Mouse (Mus musculus): Measurements from ENCODE around the gene Dupd1.

Gene Dupd1

GRCm38 (mm10) chr14:21722021-21722698, 7.8 kb upstream of the Dupd1 start:
- DNase-seq (ENCODE audit: low read depth, low spot score) = no peak

DNA sequence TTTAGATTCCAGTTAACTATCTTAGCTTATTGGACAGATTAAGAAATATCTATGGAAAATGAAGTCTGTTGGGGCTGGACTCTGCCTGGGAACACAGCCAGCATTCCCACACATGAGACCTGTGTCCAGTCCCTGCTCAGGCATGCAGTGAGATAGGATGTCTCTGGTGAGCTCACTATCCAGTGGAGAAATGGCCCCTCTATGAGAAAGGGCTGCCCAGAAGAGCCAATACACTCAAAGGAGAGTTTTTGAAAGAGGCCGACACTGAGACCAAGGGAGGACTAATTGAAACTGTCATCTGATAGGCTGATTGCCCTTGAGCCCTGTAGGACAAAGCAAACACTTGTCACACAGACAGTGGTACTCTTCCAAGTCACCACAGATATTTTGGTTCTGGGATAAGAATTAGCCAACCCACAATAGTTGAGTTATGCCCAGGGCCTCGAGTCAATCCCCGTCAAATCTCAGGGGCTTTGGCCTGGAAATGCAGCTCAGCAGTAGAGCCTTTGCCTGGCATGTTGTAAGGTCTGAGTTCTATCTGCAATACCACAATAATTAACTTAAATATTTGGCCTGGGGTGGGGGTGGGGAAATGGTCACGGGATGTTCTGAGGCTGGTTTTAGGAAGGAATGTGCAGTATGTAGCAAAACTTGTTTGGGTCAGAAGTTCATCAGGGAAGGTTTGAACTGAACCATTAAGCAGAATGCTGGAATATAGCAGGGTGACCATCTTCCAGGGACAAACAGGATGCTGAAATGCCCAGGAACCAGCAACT, 6.2 kb upstream of the Dupd1 start:
- no peak for DNase-seq (ENCODE audit: low read depth, low spot score)

DNA sequence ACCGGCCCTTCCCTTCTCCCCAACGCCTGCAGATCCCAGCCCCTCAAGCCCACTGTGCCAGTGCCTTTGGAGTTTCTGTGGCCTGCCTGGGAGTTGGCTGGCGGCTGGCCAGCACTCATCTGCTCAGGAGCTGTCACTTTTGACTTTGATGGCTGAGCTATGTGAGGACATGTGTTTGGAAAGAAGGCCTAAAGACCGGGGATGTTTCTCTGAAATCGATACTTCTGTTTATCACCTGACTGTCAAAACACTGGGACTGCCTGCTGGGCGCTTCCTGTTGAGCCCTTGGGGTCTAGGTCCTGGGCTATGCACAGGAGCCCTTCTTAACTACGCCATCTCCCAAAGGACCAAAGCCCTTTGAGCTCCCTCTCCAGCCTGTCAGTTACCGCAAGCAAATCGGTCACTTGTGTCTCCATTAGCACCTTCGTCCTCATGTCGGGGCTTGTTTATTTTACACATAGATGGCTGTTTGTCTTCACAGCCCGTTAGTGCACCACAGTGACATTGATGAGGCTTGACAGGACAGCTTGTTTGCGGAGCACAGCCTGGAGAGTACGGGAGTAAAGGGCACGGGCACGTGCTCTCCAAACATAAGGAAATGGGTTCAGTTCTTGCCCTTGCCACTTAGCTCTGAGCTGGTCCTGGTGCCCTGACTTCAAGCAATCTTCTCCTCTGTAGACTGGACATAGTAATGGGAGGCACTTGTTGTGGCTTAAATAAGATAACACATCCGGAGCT, 5.4 kb upstream of the Dupd1 start:
- DNase-seq (ENCODE audit: low read depth, low spot score) = no peak

GRCm38 (mm10) chr14:21711231-21711630, 3.1 kb downstream of the Dupd1 start:
- DNase-seq (ENCODE audit: low read depth, low spot score) = no peak

DNA sequence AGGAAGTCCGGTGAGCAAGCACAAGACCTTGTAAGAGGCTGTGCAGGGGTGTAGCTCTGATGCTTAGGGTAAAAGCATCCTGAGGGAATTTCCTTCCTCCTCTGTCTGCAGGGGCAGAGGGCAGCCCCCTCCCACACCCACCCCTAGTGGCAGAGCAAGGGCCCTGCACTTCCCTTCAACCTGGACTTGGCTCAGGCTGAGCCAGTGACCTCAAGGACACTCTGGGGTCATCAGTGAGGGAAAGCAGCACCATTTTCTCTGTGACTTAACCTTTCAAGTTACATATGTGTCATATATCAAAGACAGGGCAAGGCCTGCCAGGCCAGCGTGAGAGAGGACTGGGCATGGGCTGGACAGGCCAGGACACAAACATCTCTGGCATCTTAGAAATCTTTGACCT, 4.8 kb downstream of the Dupd1 start:
- no peak for DNase-seq (ENCODE audit: low read depth, low spot score)

DNA sequence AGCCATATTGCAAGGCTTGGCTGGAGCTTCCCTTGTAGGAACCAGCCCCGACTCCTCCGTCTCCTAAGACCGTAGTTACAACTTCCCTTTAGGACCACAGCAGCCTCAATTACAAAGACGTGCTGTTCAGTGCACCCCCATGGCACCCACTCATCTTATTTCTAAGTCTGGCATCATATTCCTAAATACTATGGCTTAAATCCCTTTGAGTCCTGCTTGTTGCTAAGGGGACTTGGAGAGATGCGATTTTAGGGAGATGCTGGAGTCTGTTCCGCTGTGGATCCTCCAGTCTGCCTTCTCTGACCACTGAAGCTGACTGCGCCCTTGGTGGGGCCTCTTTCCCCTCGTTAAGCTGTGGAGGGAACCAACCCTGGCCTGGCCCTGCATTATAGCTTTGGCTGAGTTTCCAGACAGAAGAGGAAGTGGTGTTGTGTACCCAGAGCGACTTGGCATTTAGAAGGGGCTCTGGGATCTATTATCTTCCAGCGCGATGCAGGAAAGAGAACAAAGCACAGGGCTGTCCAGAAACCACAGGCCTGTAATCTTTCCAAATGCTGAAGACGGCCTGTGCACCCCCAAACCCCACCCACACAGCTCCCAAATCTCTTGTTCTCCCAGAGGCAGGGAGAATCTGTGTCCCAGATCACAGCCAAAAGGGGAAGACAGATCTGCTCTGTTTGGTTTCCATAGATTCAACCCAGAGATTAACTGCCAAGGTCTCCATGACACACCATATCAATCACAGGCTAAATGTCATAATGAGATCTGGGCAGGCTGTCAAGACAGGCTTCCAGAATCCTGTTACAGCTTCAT, 7.4 kb downstream of the Dupd1 start:
- no peak for DNase-seq (ENCODE audit: low read depth, low spot score)

- DNase-seq (ENCODE audit: low read depth, low spot score) = no peak
Measured at GRCm38 (mm10) chr14:21705462-21705861, 8.9 kb downstream of the Dupd1 start.

DNA sequence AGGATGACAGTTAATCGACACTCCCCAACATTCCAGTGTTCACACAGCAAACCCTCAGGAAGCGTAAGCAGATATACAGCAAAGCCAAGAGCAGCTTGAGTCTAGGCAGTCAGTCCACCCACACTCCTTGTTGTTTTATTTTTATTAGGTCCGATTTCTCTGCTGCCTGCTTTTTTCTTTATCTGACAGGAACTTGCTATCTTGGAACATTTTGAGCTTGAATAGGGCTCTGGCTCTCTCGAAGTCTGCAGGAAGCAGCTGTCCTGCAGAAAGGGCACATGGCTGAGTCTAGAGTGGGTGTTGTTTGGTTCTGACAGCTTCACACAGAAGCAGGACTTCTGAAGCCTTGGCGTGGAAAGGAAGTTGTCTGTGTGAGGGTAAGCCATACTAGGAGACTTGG, 11.1 kb downstream of the Dupd1 start:
- DNase-seq (ENCODE audit: low read depth, low spot score) = no peak

- DNase-seq (ENCODE audit: low read depth, low spot score) = no peak
Measured at GRCm38 (mm10) chr14:21702691-21703090, 11.7 kb downstream of the Dupd1 start.

- no peak for DNase-seq (ENCODE audit: low read depth, low spot score)
Measured at GRCm38 (mm10) chr14:21696186-21696830, 18.1 kb downstream of the Dupd1 start.

- no peak for DNase-seq (ENCODE audit: low read depth, low spot score)
Measured at GRCm38 (mm10) chr14:21695020-21695419, 19.4 kb downstream of the Dupd1 start.

DNA sequence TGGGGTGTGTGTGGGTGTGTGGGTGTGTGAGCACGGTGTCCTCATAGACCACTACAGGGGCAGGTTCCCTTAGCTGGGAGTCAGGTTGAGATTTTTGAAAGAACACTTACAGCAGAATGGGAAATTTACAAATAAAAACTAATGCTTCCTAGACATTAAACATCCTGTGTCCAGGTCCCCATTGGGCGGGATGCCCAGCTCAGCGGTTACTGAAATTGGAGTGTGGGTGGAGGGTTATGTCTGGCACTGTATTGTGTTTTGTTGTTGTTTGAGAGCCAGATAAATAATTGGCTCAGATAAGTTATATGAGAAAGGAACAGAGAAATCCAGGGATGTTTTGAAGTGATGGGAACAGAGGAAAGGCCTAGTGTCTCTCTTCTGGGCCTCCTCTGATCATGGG, 23.3 kb downstream of the Dupd1 start:
- DNase-seq (ENCODE audit: low read depth, low spot score) = no peak

- DNase-seq (ENCODE audit: low read depth, low spot score) = no peak
Measured at GRCm38 (mm10) chr14:21686376-21687279, 27.7 kb downstream of the Dupd1 start.

DNA sequence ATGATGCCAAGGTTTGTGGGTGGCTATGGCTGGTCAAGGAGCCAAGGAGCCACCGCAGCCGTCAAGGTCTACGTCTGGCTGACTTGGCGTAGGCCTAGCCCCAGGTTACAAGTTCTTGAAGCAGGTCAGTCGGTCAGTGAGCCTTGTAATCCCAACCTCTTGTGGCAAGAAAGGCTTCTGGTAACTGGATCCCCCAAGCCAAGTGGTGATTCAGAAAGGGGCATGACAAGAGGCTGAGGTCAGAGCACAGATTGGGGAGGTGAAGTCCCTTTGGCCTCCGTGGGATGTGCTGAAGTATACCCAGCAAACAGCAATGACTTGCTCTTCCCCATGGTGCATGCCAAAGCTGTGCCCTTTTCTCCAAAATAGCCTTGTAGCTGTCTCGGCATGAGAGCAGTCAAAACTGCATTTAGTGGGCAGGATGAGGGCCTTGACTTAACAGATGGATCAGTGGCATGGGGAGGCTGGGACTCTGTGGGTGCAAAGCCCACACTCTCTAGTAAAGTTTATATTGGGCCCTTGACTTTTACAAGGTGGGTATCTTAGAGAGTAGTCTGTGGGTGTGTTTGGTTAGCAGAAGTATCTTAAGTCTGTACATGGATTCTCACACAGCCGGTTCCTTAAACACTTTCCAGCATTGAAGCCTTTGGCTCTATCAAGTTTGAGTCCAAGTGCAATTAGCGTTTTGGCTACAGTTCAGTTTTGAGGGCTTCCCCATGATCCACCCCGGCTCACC, 28.8 kb downstream of the Dupd1 start:
- DNase-seq (ENCODE audit: low read depth, low spot score) = no peak

DNA sequence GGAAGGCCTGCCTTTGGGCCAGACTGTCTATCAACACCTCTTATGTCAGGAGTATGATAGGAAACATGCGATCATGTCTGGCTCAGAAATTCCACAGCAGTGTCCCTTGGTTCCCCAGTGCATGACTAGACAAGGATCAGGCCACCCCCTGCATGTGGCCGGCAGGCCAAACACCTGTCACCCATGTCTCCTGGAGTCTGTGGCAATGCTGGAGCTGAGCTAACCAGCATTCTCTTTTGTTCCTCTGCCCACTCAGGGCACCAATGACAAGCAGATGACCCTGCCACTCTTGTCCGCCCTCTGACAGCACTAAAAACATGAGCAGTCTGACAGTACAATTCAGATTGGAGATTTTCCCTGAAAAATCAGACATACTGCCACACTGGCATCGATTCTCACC, 30.5 kb downstream of the Dupd1 start:
- DNase-seq (ENCODE audit: low read depth, low spot score) = no peak

- peak; percentile 65 for DNase-seq (ENCODE audit: low read depth, low spot score)
Measured at GRCm38 (mm10) chr14:21682681-21683129, 31.7 kb downstream of the Dupd1 start.

DNA sequence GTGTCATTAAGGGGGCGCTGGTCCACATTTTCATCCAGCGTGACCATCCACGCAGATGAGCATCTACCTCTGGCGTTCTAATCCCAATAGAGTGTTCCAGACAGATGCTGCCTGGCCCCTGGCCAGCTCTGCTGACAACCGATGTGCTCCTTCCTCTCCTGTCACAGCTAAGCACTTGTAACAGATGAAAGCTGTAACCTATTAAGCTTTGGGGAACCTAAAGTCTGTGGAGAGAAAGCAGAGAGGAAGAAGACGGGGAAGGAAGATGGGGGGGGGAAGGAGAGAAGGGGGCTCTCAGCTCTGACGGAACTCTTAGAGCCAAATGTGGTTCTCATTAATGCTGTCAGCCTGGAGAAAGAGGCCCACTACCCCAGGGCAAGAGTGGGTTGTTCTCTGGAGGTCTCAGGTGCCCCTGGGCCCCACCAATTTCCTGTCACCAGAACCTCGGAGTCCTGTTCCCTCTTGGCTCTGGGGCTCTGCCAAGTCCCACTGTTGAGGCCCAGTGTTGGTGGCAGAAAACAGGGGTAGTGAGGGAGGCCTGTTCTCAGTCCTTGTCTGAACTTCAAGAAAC, 34.7 kb downstream of the Dupd1 start:
- DNase-seq (ENCODE audit: low read depth, low spot score) = no peak

GRCm38 (mm10) chr14:21678509-21679285, 35.7 kb downstream of the Dupd1 start:
- peak; percentile 35 for DNase-seq (ENCODE audit: low read depth, low spot score)
